Comparison of ENCODE assay signal across 10 mouse cellular contexts in the genomic region with DNA sequence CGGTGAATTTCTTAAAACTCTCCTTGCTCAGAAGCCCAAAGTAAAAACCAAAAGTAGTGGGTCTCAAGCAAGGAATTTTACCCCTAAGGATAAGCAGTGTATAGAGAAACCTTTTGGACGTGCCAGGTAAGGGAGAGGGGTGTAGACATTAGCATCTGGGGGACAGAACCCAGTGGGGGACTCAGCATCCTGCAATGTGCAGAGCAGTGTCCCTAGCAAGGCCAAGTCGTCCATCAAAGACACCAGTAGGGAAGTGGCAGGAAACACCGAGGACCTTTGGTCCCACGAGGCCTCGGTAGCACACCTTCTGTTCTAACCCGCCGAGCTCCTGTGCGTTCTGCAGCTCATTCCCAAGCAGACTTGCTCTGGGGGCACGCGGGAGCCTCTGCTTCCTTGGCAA. TPM values are rescaled to one million over a fixed set of nuclear protein-coding genes. Genes with fewer than 3 reads are reported as not detected.
DNase-seq lines count a peak whose midpoint lies in the region; ATAC-seq and TF ChIP-seq lines count a peak whose summit lies in the region.
"Had no signal": no experiment of that assay in that cellular context is flagged by ENCODE, and none has a peak within 500 bp of the region (broad histone marks: within the 10 kb centered on the region; RNA-seq: fewer than 3 reads in every experiment).

No protein-coding gene starts in this region.

- no peak for ATAC-seq in heart, embryonic 15.5 days (replicated peaks; ENCODE audit: insufficient number of reproducible peaks, insufficient read depth, low FRiP score, low read depth)
- peak; percentile 46; the same call in 1 of the 2 replicates for ATAC-seq in midbrain, embryonic 16.5 days
- no peak for ATAC-seq in midbrain, embryonic 14.5 days (ENCODE audit: low FRiP score, low TSS enrichment)
- ATAC-seq in hindbrain, postnatal 0 days = no peak
- no peak for ATAC-seq in liver, embryonic 12.5 days

- H3K27ac ChIP-seq in heart, embryonic 15.5 days = no peak overlapping the region
- no peak overlapping the region for H3K27ac ChIP-seq in midbrain, embryonic 16.5 days (ENCODE audit: low read length)
- H3K27ac ChIP-seq in midbrain, embryonic 14.5 days (replicated peaks; ENCODE audit: low read depth, low read length) = no peak overlapping the region
- no peak overlapping the region for H3K27ac ChIP-seq in hindbrain, postnatal 0 days
- H3K27ac ChIP-seq in liver, embryonic 12.5 days = no peak overlapping the region
- H3K27ac ChIP-seq: liver, embryonic 13.5 days had no signal

- no peak for DNase-seq in heart, adult 9 months (ENCODE audit: low spot score in 2 of 2)
- no peak for DNase-seq in midbrain, embryonic 14.5 days
- DNase-seq in hindbrain, postnatal 0 days (ENCODE audit: low spot score) = no peak
- no peak for DNase-seq in layer of hippocampus, postnatal 10 days (ENCODE audit: low spot score in 2 of 2)
- DNase-seq: liver, embryonic 13.5 days had no signal

- H3K9ac ChIP-seq in heart, embryonic 15.5 days = no peak overlapping the region
- H3K9ac ChIP-seq in midbrain, embryonic 16.5 days (ENCODE audit: low read depth, low read length) = no peak overlapping the region
- H3K9ac ChIP-seq in midbrain, embryonic 14.5 days (replicated peaks; ENCODE audit: low read length) = no peak overlapping the region
- no peak overlapping the region for H3K9ac ChIP-seq in hindbrain, postnatal 0 days (replicated peaks; ENCODE audit: low read length)
- H3K9ac ChIP-seq in liver, embryonic 12.5 days = no peak overlapping the region
- H3K9ac ChIP-seq: liver, embryonic 13.5 days had no signal

- H3K4me3 ChIP-seq in heart, embryonic 15.5 days = no peak overlapping the region
- H3K4me3 ChIP-seq in midbrain, embryonic 16.5 days (ENCODE audit: low read depth, low read length) = no peak overlapping the region
- H3K4me3 ChIP-seq in midbrain, embryonic 14.5 days (replicated peaks; ENCODE audit: low read depth, low read length) = no peak overlapping the region
- H3K4me3 ChIP-seq in hindbrain, postnatal 0 days (ENCODE audit: low read length) = no peak overlapping the region
- no peak overlapping the region for H3K4me3 ChIP-seq in liver, embryonic 12.5 days
- H3K4me3 ChIP-seq: liver, embryonic 13.5 days had no signal

- H3K4me1 ChIP-seq in heart, embryonic 15.5 days (replicated peaks) = 0 out of 2 replicates have a peak, but pooled peaks cover 5% of the 10 kb centered on the region
- H3K4me1 ChIP-seq in midbrain, embryonic 16.5 days (ENCODE audit: control insufficient read depth, insufficient read depth, low read length) = peaks cover 4% of the 10 kb centered on the region; the same call in 1 of the 2 replicates
- H3K4me1 ChIP-seq in midbrain, embryonic 14.5 days (ENCODE audit: control insufficient read depth, insufficient read depth, low read length) = peaks cover 5% of the 10 kb centered on the region; the same call in 1 of the 2 replicates
- peaks cover 4% of the 10 kb centered on the region; the same call in 1 of the 2 replicates for H3K4me1 ChIP-seq in hindbrain, postnatal 0 days (ENCODE audit: insufficient read depth, low read length)
- H3K4me1 ChIP-seq in liver, embryonic 12.5 days = no peaks in the 10 kb centered on the region
- H3K4me1 ChIP-seq: liver, embryonic 13.5 days had no signal

- no peak for TF ChIP-seq CTCF in hindbrain, postnatal 0 days (IDR thresholded peaks at IDR 0.05; ENCODE audit: low read depth)

- WGBS in heart, embryonic 15.5 days = 47% methylated on average over 11 of the region's 11 CpGs
- WGBS in midbrain, embryonic 16.5 days = 45% methylated on average over 11 of the region's 11 CpGs
- WGBS in midbrain, embryonic 14.5 days = 53% methylated on average over 11 of the region's 11 CpGs
- WGBS in hindbrain, postnatal 0 days = 44% methylated on average over 11 of the region's 11 CpGs
- WGBS in liver, embryonic 12.5 days (ENCODE audit: insufficient replicate concordance) = 34% methylated on average over 11 of the region's 11 CpGs

- no peaks in the 10 kb centered on the region for H3K36me3 ChIP-seq in heart, embryonic 15.5 days
- H3K36me3 ChIP-seq in midbrain, embryonic 16.5 days (ENCODE audit: control insufficient read depth, insufficient read depth, low read length) = no peaks in the 10 kb centered on the region
- H3K36me3 ChIP-seq in midbrain, embryonic 14.5 days (ENCODE audit: control insufficient read depth, insufficient read depth, low read length) = no peaks in the 10 kb centered on the region
- H3K36me3 ChIP-seq in hindbrain, postnatal 0 days (ENCODE audit: insufficient read depth, low read length) = no peaks in the 10 kb centered on the region
- no peaks in the 10 kb centered on the region for H3K36me3 ChIP-seq in liver, embryonic 12.5 days
- H3K36me3 ChIP-seq: G1E; liver, embryonic 13.5 days had no signal

- no peaks in the 10 kb centered on the region for H3K9me3 ChIP-seq in heart, embryonic 15.5 days (replicated peaks)
- no peaks in the 10 kb centered on the region for H3K9me3 ChIP-seq in midbrain, embryonic 16.5 days (replicated peaks; ENCODE audit: control insufficient read depth, low read length, poor library complexity, severe bottlenecking)
- H3K9me3 ChIP-seq in midbrain, embryonic 14.5 days (ENCODE audit: control insufficient read depth, low read length) = no peaks in the 10 kb centered on the region
- H3K9me3 ChIP-seq in hindbrain, postnatal 0 days (ENCODE audit: low read length) = no peaks in the 10 kb centered on the region
- H3K9me3 ChIP-seq in liver, embryonic 12.5 days (replicated peaks) = no peaks in the 10 kb centered on the region
- H3K9me3 ChIP-seq: liver, embryonic 13.5 days had no signal

- H3K27me3 ChIP-seq in heart, embryonic 15.5 days = peaks cover 19% of the 10 kb centered on the region
- H3K27me3 ChIP-seq in midbrain, embryonic 16.5 days (ENCODE audit: control insufficient read depth, insufficient read depth, low read depth, low read length) = no peaks in the 10 kb centered on the region
- no peaks in the 10 kb centered on the region for H3K27me3 ChIP-seq in midbrain, embryonic 14.5 days (ENCODE audit: control insufficient read depth, insufficient read depth, low read length)
- no peaks in the 10 kb centered on the region for H3K27me3 ChIP-seq in hindbrain, postnatal 0 days (ENCODE audit: insufficient read depth, low read length)
- H3K27me3 ChIP-seq in liver, embryonic 12.5 days (replicated peaks) = peaks cover 31% of the 10 kb centered on the region

- peak overlapping the region; percentile 27; the same call in 1 of the 2 replicates for H3K4me2 ChIP-seq in heart, embryonic 15.5 days
- peak overlapping the region; percentile 46 for H3K4me2 ChIP-seq in midbrain, embryonic 16.5 days (ENCODE audit: low read length)
- no peak overlapping the region; the same call in 1 of the 2 replicates for H3K4me2 ChIP-seq in midbrain, embryonic 14.5 days (ENCODE audit: low read length)
- peak overlapping the region; percentile 39 for H3K4me2 ChIP-seq in hindbrain, postnatal 0 days (ENCODE audit: low read depth, low read length)
- H3K4me2 ChIP-seq in liver, embryonic 12.5 days = no peak overlapping the region
- H3K4me2 ChIP-seq: liver, embryonic 13.5 days had no signal

RNA-seq across cellular contexts. Expression of a gene that starts 25.6 kb away (rescaled TPM):
- 5.5 and 9.1 TPM in 2 replicates for polyA plus RNA-seq in heart, embryonic 15.5 days (2015; fragmentation: Nextera tagmentation; extraction: Ambion mirVana)
- 13.0 and 16.9 TPM in 2 replicates for polyA plus RNA-seq in midbrain, embryonic 16.5 days (2015; fragmentation: Nextera tagmentation; extraction: Ambion mirVana)
- 8.4 and 12.8 TPM in 2 replicates for polyA plus RNA-seq in midbrain, embryonic 14.5 days (2014; fragmentation: Nextera tagmentation; extraction: Ambion mirVana)
- total RNA-seq in hindbrain, postnatal 0 days (2014; rRNA removed) = 73.8 and 83.7 TPM in 2 replicates
- polyA plus RNA-seq in hindbrain, postnatal 0 days (2015; fragmentation: Nextera tagmentation; extraction: Ambion mirVana) = 35.9 and 39.6 TPM in 2 replicates
- total RNA-seq in layer of hippocampus, postnatal 10 days (2021) = 10 to 100 TPM; 70.0 to 72.0 TPM
- polyA plus RNA-seq in liver, embryonic 12.5 days (2016; fragmentation: Nextera tagmentation; extraction: Ambion mirVana) = 1.5 TPM in 2 replicates
- total RNA-seq: megakaryocyte progenitor cell, adult 5-6 weeks had no signal
- polyA plus RNA-seq: G1E had no signal

Comparison
In these comparisons a context has a peak if more than half of its experiments do, and no peak if none do; other contexts are left out.
1. H3K4me2 ChIP-seq: peak in heart, embryonic 15.5 days (single experiment), midbrain, embryonic 16.5 days (single experiment) and hindbrain, postnatal 0 days (single experiment); none in midbrain, embryonic 14.5 days (single experiment) and liver, embryonic 12.5 days (single experiment).